Mouse (Mus musculus) CH12.LX (cell line): ENCODE data around the gene Cldn13.
"Not testable (repeated sequence)": the region's sequence is repeated elsewhere in the genome, so short reads cannot be mapped to it uniquely, and the experiment has no call there.

Source experiments
- CTCF ChIP-seq, 2 experiments: IDR thresholded peaks in 1 of 2; conservative IDR thresholded peaks in 1 of 2; 2 replicates each; pipeline ENCODE4 v1.5.1; 2011 to 2012; ENCODE audit warnings: low read depth in 2 of 2, low read length in 2 of 2, improper control_type of control experiment in 1 of 2, inconsistent platforms in 1 of 2, mild to moderate bottlenecking in 1 of 2, moderate library complexity in 1 of 2
- EP300 ChIP-seq: IDR thresholded peaks from 2 replicates; pipeline ENCODE4 v1.6.1; 2011; ENCODE audit warnings: low read length, improper control_type of control experiment
- ETS1 ChIP-seq: conservative IDR thresholded peaks from 2 replicates; pipeline ENCODE4 v1.6.1; 2012; ENCODE audit warnings: low read depth, mild to moderate bottlenecking, inconsistent platforms, low read length, improper control_type of control experiment, moderate library complexity
- KAT2A ChIP-seq: IDR thresholded peaks from 2 replicates; pipeline ENCODE4 v1.6.1; 2012; ENCODE audit warnings: low read length, improper control_type of control experiment, inconsistent platforms; ENCODE audit not compliant: insufficient replicate concordance

- peak in 1 of 2 experiments; percentile 49; a peak in 2 of 4 replicates for TF ChIP-seq CTCF (conservative IDR thresholded peaks at IDR 0.05 in 1 of 2, IDR thresholded peaks at IDR 0.05 in 1 of 2; ENCODE audit: low read depth in 2 of 2, low read length in 2 of 2)
- not testable (repeated sequence) for TF ChIP-seq KAT2A, ETS1, EP300
These were observed 49.3 kb upstream of the Cldn13 start for GRCm38 (mm10) chr5:134964655-134965054.
